Mouse (Mus musculus) spleen, adult 2 months (tissue): ENCODE data around the gene Ccdc85a.

Experiments used
- CTCF ChIP-seq: fragments of 200-500 bp; IDR thresholded peaks from 2 replicates; pipeline ENCODE4 v1.5.1; 2011; ENCODE audit warnings: mild to moderate bottlenecking, inconsistent platforms; ENCODE audit not compliant: insufficient read depth, insufficient read length, insufficient replicate concordance; ENCODE audit errors: extremely low read depth
- POLR2A ChIP-seq: fragments of 200-500 bp; IDR thresholded peaks from 2 replicates; pipeline ENCODE4 v1.6.1; 2011; ENCODE audit warnings: low read depth, low read length, inconsistent platforms

- TF ChIP-seq CTCF (no peak), POLR2A (no peak)
These were observed 187.0 kb downstream of the Ccdc85a start for GRCm38 (mm10) chr11:28397166-28397565.
